Mouse (Mus musculus) forebrain, embryonic 15.5 days (tissue): ENCODE results near the gene Nos1ap. TPM values are rescaled to one million over a fixed set of nuclear protein-coding genes. Genes with fewer than 3 reads are reported as not detected.

Experiments used
- ATAC-seq: fragments of 200-750 bp; cut with Nextera tagmentation; replicated peaks from 2 replicates; pipeline ENCODE4 v1.8.0; 2017; ENCODE audit warnings: mild to moderate bottlenecking, moderate TSS enrichment, moderate library complexity
- H3K27ac ChIP-seq: fragments of 300-500 bp; sonication (generic); replicated peaks from 2 replicates; pipeline ENCODE4 v1.5.1; 2015; ENCODE audit warnings: mild to moderate bottlenecking, inconsistent platforms
- H3K27me3 ChIP-seq: fragments of 300-500 bp; sonication (generic); 2 replicates; pipeline ENCODE4 v1.6.1; 2015; ENCODE audit warnings: inconsistent platforms
- H3K36me3 ChIP-seq: fragments of 300-500 bp; sonication (generic); 2 replicates; pipeline ENCODE4 v1.6.1; 2015; ENCODE audit warnings: mild to moderate bottlenecking, inconsistent platforms
- H3K4me1 ChIP-seq: fragments of 300-500 bp; sonication (generic); 2 replicates; pipeline ENCODE4 v1.6.1; 2015; ENCODE audit warnings: inconsistent platforms
- H3K4me2 ChIP-seq: fragments of 300-500 bp; sonication (generic); replicated peaks from 2 replicates; pipeline ENCODE4 v1.6.1; 2015; ENCODE audit warnings: mild to moderate bottlenecking, inconsistent platforms
- H3K4me3 ChIP-seq: fragments of 300-500 bp; sonication (generic); 2 replicates; pipeline ENCODE4 v1.5.1; 2015; ENCODE audit warnings: mild to moderate bottlenecking, inconsistent platforms
- H3K9ac ChIP-seq: fragments of 300-500 bp; sonication (generic); replicated peaks from 2 replicates; pipeline ENCODE4 v1.6.1; 2015; ENCODE audit warnings: mild to moderate bottlenecking, inconsistent platforms
- H3K9me3 ChIP-seq: fragments of 300-500 bp; sonication (generic); 2 replicates; pipeline ENCODE4 v1.6.1; 2016; ENCODE audit warnings: inconsistent platforms
- WGBS: fragments of 180-500 bp; shearing (Covaris S2); methylation state at CpG from one replicate; pipeline ENCODE4 v1.1.7; 2015; ENCODE audit warnings: mixed read lengths; 5-methylcytosine and 5-hydroxymethylcytosine counted together
- polyA plus RNA-seq: library from polyadenylated mRNA; unstranded; fragments of >200 nt; fragmentation: Nextera tagmentation; extraction: Ambion mirVana; gene quantifications from 2 replicates; pipeline ENCODE4 v1.2.1, GENCODE M21; 2015

The Nos1ap gene
- polyA plus RNA-seq, 1 experiment from 2014 or later, result 25.4 TPM

GRCm38 (mm10) chr1:170505107-170505506 is 84.6 kb downstream of the Nos1ap start:
- no peaks in the 10 kb centered on the region for H3K27me3 ChIP-seq
- no peak overlapping the region for H3K27ac ChIP-seq
- no peak for ATAC-seq
- H3K36me3 ChIP-seq, result no peaks in the 10 kb centered on the region
- H3K9ac ChIP-seq, result no peak overlapping the region
- WGBS, result 93% methylated on average over 3 of the region's 3 CpGs
- no peak overlapping the region for H3K4me2 ChIP-seq
- peaks cover 29% of the 10 kb centered on the region for H3K4me1 ChIP-seq
- H3K4me3 ChIP-seq, result no peak overlapping the region
- H3K9me3 ChIP-seq, result no peaks in the 10 kb centered on the region

GRCm38 (mm10) chr1:170504378-170504777 is 85.3 kb downstream of the Nos1ap start:
- ATAC-seq, result no peak
- no peaks in the 10 kb centered on the region for H3K9me3 ChIP-seq
- no peak overlapping the region for H3K4me2 ChIP-seq
- H3K4me1 ChIP-seq, result peaks cover 29% of the 10 kb centered on the region
- no peak overlapping the region for H3K27ac ChIP-seq
- H3K36me3 ChIP-seq, result no peaks in the 10 kb centered on the region
- no peak overlapping the region for H3K4me3 ChIP-seq
- H3K9ac ChIP-seq, result no peak overlapping the region
- 67% methylated on average over 4 of the region's 4 CpGs for WGBS
- H3K27me3 ChIP-seq, result no peaks in the 10 kb centered on the region

GRCm38 (mm10) chr1:170503277-170503739 is 86.4 kb downstream of the Nos1ap start:
- H3K36me3 ChIP-seq, result no peaks in the 10 kb centered on the region
- H3K4me2 ChIP-seq, result no peak overlapping the region
- 16% methylated on average over 4 of the region's 4 CpGs for WGBS
- peaks cover 29% of the 10 kb centered on the region for H3K4me1 ChIP-seq
- no peaks in the 10 kb centered on the region for H3K27me3 ChIP-seq
- ATAC-seq, result peak; percentile 35; the same call in 1 of the 2 replicates
- H3K9me3 ChIP-seq, result no peaks in the 10 kb centered on the region
- no peak overlapping the region for H3K4me3 ChIP-seq
- no peak overlapping the region for H3K9ac ChIP-seq
- no peak overlapping the region; the same call in 1 of the 2 replicates for H3K27ac ChIP-seq

GRCm38 (mm10) chr1:170502491-170503276 is 87.0 kb downstream of the Nos1ap start:
- no peak overlapping the region for H3K9ac ChIP-seq

GRCm38 (mm10) chr1:170501970-170502369 is 87.7 kb downstream of the Nos1ap start:
- ATAC-seq, result no peak

More at GRCm38 (mm10) chr1:170502491-170503276, 87.0 kb downstream of the Nos1ap start:
- no peaks in the 10 kb centered on the region for H3K9me3 ChIP-seq
- H3K4me1 ChIP-seq, result peaks cover 29% of the 10 kb centered on the region
- H3K4me2 ChIP-seq, result no peak overlapping the region
- WGBS, result 22% methylated on average over 11 of the region's 11 CpGs
- H3K27ac ChIP-seq, result no peak overlapping the region; the same call in 1 of the 2 replicates
- H3K27me3 ChIP-seq, result no peaks in the 10 kb centered on the region
- no peaks in the 10 kb centered on the region for H3K36me3 ChIP-seq
- H3K4me3 ChIP-seq, result no peak overlapping the region
- peak; percentile 27; the same call in 1 of the 2 replicates for ATAC-seq

GRCm38 (mm10) chr1:170501556-170501955 is 88.1 kb downstream of the Nos1ap start:
- 95% methylated on average over 7 of the region's 7 CpGs for WGBS
- no peak overlapping the region for H3K4me2 ChIP-seq

More at GRCm38 (mm10) chr1:170501970-170502369, 87.7 kb downstream of the Nos1ap start:
- no peak overlapping the region for H3K27ac ChIP-seq
- no peaks in the 10 kb centered on the region for H3K27me3 ChIP-seq
- no peak overlapping the region for H3K9ac ChIP-seq
- peaks cover 29% of the 10 kb centered on the region for H3K4me1 ChIP-seq
- H3K36me3 ChIP-seq, result no peaks in the 10 kb centered on the region
- H3K4me2 ChIP-seq, result no peak overlapping the region
- no peaks in the 10 kb centered on the region for H3K9me3 ChIP-seq
- no peak overlapping the region for H3K4me3 ChIP-seq
- 100% methylated on average over 1 of the region's 1 CpGs for WGBS

GRCm38 (mm10) chr1:170499891-170500290 is 89.8 kb downstream of the Nos1ap start:
- Histone ChIP-seq H3K36me3 (no peaks in the 10 kb centered on the region), H3K4me3 (no peak overlapping the region), H3K27ac (no peak overlapping the region), H3K4me2 (no peak overlapping the region), H3K9ac (no peak overlapping the region), H3K4me1 (peaks cover 20% of the 10 kb centered on the region), H3K27me3 (no peaks in the 10 kb centered on the region), H3K9me3 (no peaks in the 10 kb centered on the region)
- WGBS, result 58% methylated on average over 6 of the region's 6 CpGs
- no peak for ATAC-seq

More at GRCm38 (mm10) chr1:170501556-170501955, 88.1 kb downstream of the Nos1ap start:
- H3K9me3 ChIP-seq, result no peaks in the 10 kb centered on the region
- ATAC-seq, result no peak
- no peaks in the 10 kb centered on the region for H3K27me3 ChIP-seq
- peaks cover 29% of the 10 kb centered on the region for H3K4me1 ChIP-seq
- no peaks in the 10 kb centered on the region for H3K36me3 ChIP-seq
- no peak overlapping the region for H3K27ac ChIP-seq
- no peak overlapping the region for H3K9ac ChIP-seq
- no peak overlapping the region for H3K4me3 ChIP-seq

GRCm38 (mm10) chr1:170499466-170499865 is 90.2 kb downstream of the Nos1ap start:
- Histone ChIP-seq H3K36me3 (no peaks in the 10 kb centered on the region), H3K4me2 (no peak overlapping the region), H3K27ac (no peak overlapping the region), H3K4me3 (no peak overlapping the region), H3K9ac (no peak overlapping the region), H3K4me1 (peaks cover 20% of the 10 kb centered on the region), H3K27me3 (no peaks in the 10 kb centered on the region), H3K9me3 (no peaks in the 10 kb centered on the region)
- ATAC-seq, result no peak
- WGBS, result 72% methylated on average over 4 of the region's 4 CpGs

- Histone ChIP-seq H3K4me1 (peaks cover 13% of the 10 kb centered on the region), H3K4me3 (no peak overlapping the region), H3K9me3 (no peaks in the 10 kb centered on the region), H3K36me3 (no peaks in the 10 kb centered on the region), H3K27ac (no peak overlapping the region), H3K9ac (no peak overlapping the region), H3K27me3 (no peaks in the 10 kb centered on the region), H3K4me2 (no peak overlapping the region)
- WGBS, result 39% methylated on average over 4 of the region's 4 CpGs
- ATAC-seq, result no peak
Observed at GRCm38 (mm10) chr1:170498645-170499044, 91.0 kb downstream of the Nos1ap start.

- Histone ChIP-seq H3K9ac (no peak overlapping the region), H3K4me2 (no peak overlapping the region), H3K4me3 (no peak overlapping the region), H3K36me3 (no peaks in the 10 kb centered on the region), H3K9me3 (no peaks in the 10 kb centered on the region), H3K4me1 (peaks cover 13% of the 10 kb centered on the region), H3K27me3 (no peaks in the 10 kb centered on the region), H3K27ac (no peak overlapping the region)
- 93% methylated on average over 8 of the region's 8 CpGs for WGBS
- ATAC-seq, result no peak
Observed at GRCm38 (mm10) chr1:170496221-170496620, 93.4 kb downstream of the Nos1ap start.

- no peaks in the 10 kb centered on the region for H3K9me3 ChIP-seq
- no peaks in the 10 kb centered on the region for H3K36me3 ChIP-seq
- H3K4me2 ChIP-seq, result no peak overlapping the region
- H3K27me3 ChIP-seq, result no peaks in the 10 kb centered on the region
- WGBS, result 75% methylated on average over 13 of the region's 13 CpGs
- H3K9ac ChIP-seq, result no peak overlapping the region
- H3K4me1 ChIP-seq, result peaks cover 13% of the 10 kb centered on the region
- ATAC-seq, result no peak
- H3K27ac ChIP-seq, result no peak overlapping the region
- H3K4me3 ChIP-seq, result no peak overlapping the region
Observed at GRCm38 (mm10) chr1:170495538-170496183, 94.0 kb downstream of the Nos1ap start.

GRCm38 (mm10) chr1:170492527-170492926 is 97.1 kb downstream of the Nos1ap start:
- WGBS, result 40% methylated on average over 2 of the region's 2 CpGs
- Histone ChIP-seq H3K4me3 (no peak overlapping the region), H3K4me2 (no peak overlapping the region), H3K27me3 (no peaks in the 10 kb centered on the region), H3K4me1 (peaks cover 23% of the 10 kb centered on the region), H3K9ac (no peak overlapping the region), H3K36me3 (no peaks in the 10 kb centered on the region), H3K27ac (0 out of 2 replicates have a peak overlapping the region, but pooled peaks have one; percentile 23), H3K9me3 (no peaks in the 10 kb centered on the region)
- 0 out of 2 replicates have a peak, but pooled peaks have one; percentile 21 for ATAC-seq
